8 mouse cellular contexts compared by ENCODE assay signal in genomic region chr13:28532278-28532677, GRCm38 (mm10).
DNase-seq lines count a peak whose midpoint lies in the region; ATAC-seq lines count a peak whose summit lies in the region.

No protein-coding gene starts in this region.

- no peaks in the 10 kb centered on the region for H3K27me3 ChIP-seq in lung, embryonic 16.5 days (ENCODE audit: control insufficient read depth, insufficient read depth, low read depth, low read length)

- WGBS in lung, embryonic 16.5 days: 26% methylated on average over 3 of the region's 3 CpGs

- no peaks in the 10 kb centered on the region for H3K36me3 ChIP-seq in lung, embryonic 16.5 days (ENCODE audit: control insufficient read depth, insufficient read depth, low read length)

- peaks cover 19% of the 10 kb centered on the region for H3K4me1 ChIP-seq in lung, embryonic 16.5 days (replicated peaks; ENCODE audit: control insufficient read depth, insufficient read depth, low read length)

- peak overlapping the region; percentile 67 for H3K27ac ChIP-seq in lung, embryonic 16.5 days (ENCODE audit: low read length)

- H3K4me2 ChIP-seq in lung, embryonic 16.5 days (ENCODE audit: low read depth, low read length): no peak overlapping the region

- H3K4me3 ChIP-seq in lung, embryonic 16.5 days (ENCODE audit: low read length): no peak overlapping the region

- peak; percentile 61 for DNase-seq in ovary, adult 18-20 months (ENCODE audit: low spot score)
- no peak for DNase-seq in ovary, postnatal 10 days (ENCODE audit: low spot score)
- peak; percentile 78 for DNase-seq in heart, adult 8-10 months (ENCODE audit: low spot score)
- DNase-seq in kidney, adult 8-10 months: peak; percentile 96 to 97
- DNase-seq in frontal cortex, postnatal 25 days (ENCODE audit: low spot score in 2 of 2): no peak
- no peak for DNase-seq in right cerebral cortex, adult 18-20 months
- no peak for DNase-seq in urinary bladder, adult 2 months (ENCODE audit: low spot score)

- H3K9me3 ChIP-seq in lung, embryonic 16.5 days (ENCODE audit: control insufficient read depth, low read length): no peaks in the 10 kb centered on the region

- ATAC-seq in lung, embryonic 16.5 days (ENCODE audit: low read depth): peak; percentile 88

- H3K9ac ChIP-seq in lung, embryonic 16.5 days (ENCODE audit: low read length): no peak overlapping the region

Comparison
In these comparisons a context has a peak if more than half of its experiments do, and no peak if none do; other contexts are left out.
1. DNase-seq: peak in ovary, adult 18-20 months (single experiment), heart, adult 8-10 months (single experiment) and kidney, adult 8-10 months (2 of 2); none in ovary, postnatal 10 days (single experiment), frontal cortex, postnatal 25 days (0 of 2), right cerebral cortex, adult 18-20 months (single experiment) and urinary bladder, adult 2 months (single experiment).